Mouse (Mus musculus): ENCODE measurements around the gene Rhox2e. TPM values are rescaled to one million over a fixed set of nuclear protein-coding genes. Genes with fewer than 3 reads are reported as not detected.
"Not testable (repeated sequence)": the region's sequence is repeated elsewhere in the genome, so short reads cannot be mapped to it uniquely, and the experiment has no call there.

Rhox2e gene
- not detected in 2 replicates for polyA plus RNA-seq (2012; rRNA removed)

- H3K27me3 ChIP-seq (ENCODE audit: control insufficient read depth, insufficient read depth, low read length); H3K4me1 ChIP-seq (ENCODE audit: control insufficient read depth, insufficient read depth, insufficient read length); H3K36me3 ChIP-seq (ENCODE audit: control insufficient read depth, insufficient read depth, low read length); H3K4me3 ChIP-seq (ENCODE audit: extremely low read depth, insufficient read depth, insufficient read length); H3K27ac ChIP-seq (ENCODE audit: insufficient read depth, low read length); DNase-seq (ENCODE audit: low read depth in 1 of 2, low spot score in 2 of 2): not testable (repeated sequence)
- WGBS = 97% methylated on average over 3 of the region's 8 CpGs
Measured at GRCm38 (mm10) chrX:37530152-37530551, at the start of gene Rhox2e. Gene Rhox2e (plus strand): TSS chrX:37530452.

GRCm38 (mm10) chrX:37514059-37514458 lies 16.2 kb upstream of the Rhox2e start, which contains the start of gene Rhox4d:
Gene Rhox4d (plus strand): TSS chrX:37514359.
- not testable (repeated sequence) for H3K27ac ChIP-seq (ENCODE audit: insufficient read depth, low read length); H3K4me3 ChIP-seq (ENCODE audit: extremely low read depth, insufficient read depth, insufficient read length); H3K36me3 ChIP-seq (ENCODE audit: control insufficient read depth, insufficient read depth, low read length); H3K4me1 ChIP-seq (ENCODE audit: control insufficient read depth, insufficient read depth, insufficient read length); H3K27me3 ChIP-seq (ENCODE audit: control insufficient read depth, insufficient read depth, low read length); DNase-seq (ENCODE audit: low read depth in 1 of 2, low spot score in 2 of 2)
- 89% methylated on average over 17 of the region's 18 CpGs for WGBS

- not testable (repeated sequence) for H3K27me3 ChIP-seq (ENCODE audit: control insufficient read depth, insufficient read depth, low read length); H3K4me1 ChIP-seq (ENCODE audit: control insufficient read depth, insufficient read depth, insufficient read length); DNase-seq (ENCODE audit: low read depth in 1 of 2, low spot score in 2 of 2); H3K4me3 ChIP-seq (ENCODE audit: extremely low read depth, insufficient read depth, insufficient read length); H3K36me3 ChIP-seq (ENCODE audit: control insufficient read depth, insufficient read depth, low read length); H3K27ac ChIP-seq (ENCODE audit: insufficient read depth, low read length)
- WGBS = 100% methylated on average over 1 of the region's 4 CpGs
Measured at GRCm38 (mm10) chrX:37541719-37542118, 11.5 kb downstream of the Rhox2e start, which contains the start of gene Rhox3e. Gene Rhox3e (plus strand): TSS chrX:37542019.

DNA sequence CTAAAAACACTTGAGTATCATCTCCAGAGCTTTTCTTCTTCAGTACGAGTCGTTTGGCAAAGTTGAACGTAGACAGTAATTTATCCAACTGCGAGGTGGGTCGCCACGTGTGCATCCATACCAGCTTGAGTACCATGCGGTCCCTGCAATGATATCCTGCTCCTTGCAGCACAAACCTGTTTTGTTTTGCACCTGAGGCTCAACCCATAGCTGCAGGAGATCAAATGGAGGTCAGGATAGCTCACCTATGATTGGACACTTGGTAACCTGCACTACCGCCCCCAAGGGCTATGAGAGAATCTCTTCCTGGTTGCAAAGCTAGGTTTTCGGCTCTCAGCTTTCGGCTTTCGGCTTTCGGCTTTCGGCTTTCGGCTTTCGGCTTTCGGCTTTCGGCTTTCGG lies 26.9 kb downstream of the Rhox2e start, which contains the start of gene Rhox4e:
TSS of gene Rhox4e (plus strand) at position 301 of the 400 bp plus-strand sequence.
- H3K27me3 ChIP-seq (ENCODE audit: control insufficient read depth, insufficient read depth, low read length); H3K4me1 ChIP-seq (ENCODE audit: control insufficient read depth, insufficient read depth, insufficient read length); H3K4me3 ChIP-seq (ENCODE audit: extremely low read depth, insufficient read depth, insufficient read length); H3K27ac ChIP-seq (ENCODE audit: insufficient read depth, low read length); DNase-seq (ENCODE audit: low read depth in 1 of 2, low spot score in 2 of 2); H3K36me3 ChIP-seq (ENCODE audit: control insufficient read depth, insufficient read depth, low read length): not testable (repeated sequence)
- 91% methylated on average over 10 of the region's 18 CpGs for WGBS

DNA sequence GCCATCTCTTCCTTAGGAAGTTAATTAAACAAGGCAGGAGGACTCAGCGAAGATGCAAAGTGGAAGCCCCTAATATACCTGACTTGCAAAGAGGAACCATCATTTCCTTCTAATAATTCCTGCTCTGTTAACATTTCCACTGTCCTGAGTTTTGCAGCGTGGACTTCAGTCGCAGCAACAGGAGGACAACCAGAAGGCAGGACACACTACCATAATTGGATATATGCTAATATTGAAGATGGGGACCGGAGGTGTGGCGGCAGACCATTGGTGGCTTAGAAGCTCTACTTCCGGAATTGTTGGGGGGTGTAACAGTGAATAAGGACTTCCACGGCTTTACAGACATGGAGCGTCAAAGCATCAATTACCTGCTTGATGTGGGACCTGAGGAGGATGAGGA lies 40.9 kb downstream of the Rhox2e start, which contains the start of gene Rhox2f:
TSS of gene Rhox2f (plus strand) at position 301 of the 400 bp plus-strand sequence.
- 90% methylated on average over 8 of the region's 8 CpGs for WGBS
- not testable (repeated sequence) for H3K27me3 ChIP-seq (ENCODE audit: control insufficient read depth, insufficient read depth, low read length); H3K4me1 ChIP-seq (ENCODE audit: control insufficient read depth, insufficient read depth, insufficient read length); H3K27ac ChIP-seq (ENCODE audit: insufficient read depth, low read length); DNase-seq (ENCODE audit: low read depth in 1 of 2, low spot score in 2 of 2); H3K4me3 ChIP-seq (ENCODE audit: extremely low read depth, insufficient read depth, insufficient read length); H3K36me3 ChIP-seq (ENCODE audit: control insufficient read depth, insufficient read depth, low read length)

DNA sequence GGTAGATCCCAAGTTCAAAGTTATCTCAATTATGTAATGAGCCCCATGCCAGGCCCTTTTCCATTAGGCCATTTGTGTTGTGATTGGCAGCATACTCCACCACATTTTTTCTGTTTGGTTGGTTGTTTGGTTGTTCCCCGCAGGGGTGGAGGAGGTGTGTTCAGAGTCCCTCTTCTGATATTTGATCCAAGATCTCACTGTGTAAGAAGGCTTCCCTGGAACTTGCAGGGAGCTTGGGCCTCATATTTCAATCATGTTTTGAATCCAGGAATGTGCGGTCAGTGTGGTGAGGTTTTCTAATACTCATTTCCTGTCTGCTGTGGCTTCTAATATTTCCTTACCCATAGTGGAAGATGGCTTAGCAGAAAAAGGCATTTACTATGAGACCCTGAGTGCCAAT lies 42.4 kb downstream of the Rhox2e start:
- not testable (repeated sequence) for H3K27me3 ChIP-seq (ENCODE audit: control insufficient read depth, insufficient read depth, low read length); H3K36me3 ChIP-seq (ENCODE audit: control insufficient read depth, insufficient read depth, low read length); H3K4me3 ChIP-seq (ENCODE audit: extremely low read depth, insufficient read depth, insufficient read length); DNase-seq (ENCODE audit: low read depth in 1 of 2, low spot score in 2 of 2); H3K27ac ChIP-seq (ENCODE audit: insufficient read depth, low read length); H3K4me1 ChIP-seq (ENCODE audit: control insufficient read depth, insufficient read depth, insufficient read length)
- 58% methylated on average over 2 of the region's 2 CpGs for WGBS

GRCm38 (mm10) chrX:37580692-37581091 lies 50.4 kb downstream of the Rhox2e start, which contains the start of gene Rhox3f:
Gene Rhox3f (plus strand): TSS chrX:37580992.
- not testable (repeated sequence) for H3K27ac ChIP-seq (ENCODE audit: insufficient read depth, low read length); DNase-seq (ENCODE audit: low read depth in 1 of 2, low spot score in 2 of 2); H3K4me3 ChIP-seq (ENCODE audit: extremely low read depth, insufficient read depth, insufficient read length); H3K36me3 ChIP-seq (ENCODE audit: control insufficient read depth, insufficient read depth, low read length); H3K27me3 ChIP-seq (ENCODE audit: control insufficient read depth, insufficient read depth, low read length); H3K4me1 ChIP-seq (ENCODE audit: control insufficient read depth, insufficient read depth, insufficient read length)

Other genes starting within 250 kb of the Rhox2e start
- gene Rhox3a2, start 150.4 kb upstream of the Rhox2e start, polyA plus RNA-seq (2012; rRNA removed) = not detected in 2 replicates
- not detected in 2 replicates for gene Rhox4a2, start 139.6 kb upstream of the Rhox2e start, polyA plus RNA-seq (2012; rRNA removed)
- gene Rhox2b, start 118.4 kb upstream of the Rhox2e start, polyA plus RNA-seq (2012; rRNA removed) = not detected in 2 replicates
- not detected in 2 replicates for gene Rhox4b, start 98.0 kb upstream of the Rhox2e start, polyA plus RNA-seq (2012; rRNA removed)
- gene Rhox2c, start 76.8 kb upstream of the Rhox2e start, polyA plus RNA-seq (2012; rRNA removed) = not detected in 2 replicates
- not detected in 2 replicates for gene Rhox3c, start 71.9 kb upstream of the Rhox2e start, polyA plus RNA-seq (2012; rRNA removed)
- gene Rhox4c, start 50.1 kb upstream of the Rhox2e start, polyA plus RNA-seq (2012; rRNA removed) = not detected in 2 replicates
- gene Rhox2d, start 37.0 kb upstream of the Rhox2e start, polyA plus RNA-seq (2012; rRNA removed) = not detected in 2 replicates
- gene Rhox4d, start 16.1 kb upstream of the Rhox2e start, polyA plus RNA-seq (2012; rRNA removed) = not detected in 2 replicates
- not detected in 2 replicates for gene Rhox3e, start 11.6 kb downstream of the Rhox2e start, polyA plus RNA-seq (2012; rRNA removed)
- gene Rhox4e, start 27.0 kb downstream of the Rhox2e start, polyA plus RNA-seq (2012; rRNA removed) = not detected in 2 replicates
- gene Rhox2f, start 41.0 kb downstream of the Rhox2e start, polyA plus RNA-seq (2012; rRNA removed) = not detected in 2 replicates
- not detected in 2 replicates for gene Rhox3f, start 50.5 kb downstream of the Rhox2e start, polyA plus RNA-seq (2012; rRNA removed)
- not detected in 2 replicates for gene Rhox4f, start 77.3 kb downstream of the Rhox2e start, polyA plus RNA-seq (2012; rRNA removed)
- gene Rhox3g, start 98.2 kb downstream of the Rhox2e start, polyA plus RNA-seq (2012; rRNA removed) = not detected in 2 replicates
- not detected in 2 replicates for gene Rhox2g, start 113.0 kb downstream of the Rhox2e start, polyA plus RNA-seq (2012; rRNA removed)
- gene Rhox4g, start 120.9 kb downstream of the Rhox2e start, polyA plus RNA-seq (2012; rRNA removed) = not detected in 2 replicates
- gene Rhox3h, start 138.3 kb downstream of the Rhox2e start, polyA plus RNA-seq (2012; rRNA removed) = not detected in 2 replicates
- gene Rhox2h, start 142.8 kb downstream of the Rhox2e start, polyA plus RNA-seq (2012; rRNA removed) = not detected in 2 replicates

All from spleen, adult 2 months (tissue).